Mouse (Mus musculus): ENCODE measurements around the gene Dst. TPM values are rescaled to one million over a fixed set of nuclear protein-coding genes. Genes with fewer than 3 reads are reported as not detected.
A peak's percentile ranks its signal among the peaks of the same experiment; 100 is the strongest.

The Dst gene
- polyA plus RNA-seq, 1 experiment, result 44.7 TPM

- no peak for DNase-seq (ENCODE audit: low read depth)
Measured at GRCm38 (mm10) chr1:34100385-34100784, 192.4 kb downstream of the Dst start.

GRCm38 (mm10) chr1:34102604-34103003 lies 194.6 kb downstream of the Dst start:
- no peak for DNase-seq (ENCODE audit: low read depth)

- DNase-seq (ENCODE audit: low read depth), result no peak
Measured at GRCm38 (mm10) chr1:34103176-34103575, 195.2 kb downstream of the Dst start.

GRCm38 (mm10) chr1:34103713-34104172 lies 195.7 kb downstream of the Dst start:
- peak; percentile 64 for DNase-seq (ENCODE audit: low read depth)

GRCm38 (mm10) chr1:34104846-34105245 lies 196.8 kb downstream of the Dst start:
- no peak for DNase-seq (ENCODE audit: low read depth)

- no peak for DNase-seq (ENCODE audit: low read depth)
Measured at GRCm38 (mm10) chr1:34106606-34107005, 198.6 kb downstream of the Dst start.

GRCm38 (mm10) chr1:34107076-34107475 lies 199.1 kb downstream of the Dst start:
- no peak for DNase-seq (ENCODE audit: low read depth)

GRCm38 (mm10) chr1:34109599-34110210 lies 201.7 kb downstream of the Dst start:
- no peak for DNase-seq (ENCODE audit: low read depth)

- DNase-seq (ENCODE audit: low read depth), result no peak
Measured at GRCm38 (mm10) chr1:34110862-34111261, 202.8 kb downstream of the Dst start.

- DNase-seq (ENCODE audit: low read depth), result no peak
Measured at GRCm38 (mm10) chr1:34111954-34112353, 203.9 kb downstream of the Dst start.

- DNase-seq (ENCODE audit: low read depth), result no peak
Measured at GRCm38 (mm10) chr1:34116444-34116843, 208.4 kb downstream of the Dst start.

GRCm38 (mm10) chr1:34117056-34117455 lies 209.0 kb downstream of the Dst start:
- no peak for DNase-seq (ENCODE audit: low read depth)

- no peak for DNase-seq (ENCODE audit: low read depth)
Measured at GRCm38 (mm10) chr1:34117709-34118108, 209.7 kb downstream of the Dst start.

GRCm38 (mm10) chr1:34120066-34120465 lies 212.0 kb downstream of the Dst start:
- DNase-seq (ENCODE audit: low read depth), result no peak

- no peak for DNase-seq (ENCODE audit: low read depth)
Measured at GRCm38 (mm10) chr1:34120602-34121001, 212.6 kb downstream of the Dst start.

GRCm38 (mm10) chr1:34121157-34122015 lies 213.4 kb downstream of the Dst start:
- peak; percentile 57 for DNase-seq (ENCODE audit: low read depth)

- DNase-seq (ENCODE audit: low read depth), result no peak
Measured at GRCm38 (mm10) chr1:34122198-34122597, 214.2 kb downstream of the Dst start.

- no peak for DNase-seq (ENCODE audit: low read depth)
Measured at GRCm38 (mm10) chr1:34122905-34123304, 214.9 kb downstream of the Dst start.

GRCm38 (mm10) chr1:34123334-34123733 lies 215.3 kb downstream of the Dst start:
- DNase-seq (ENCODE audit: low read depth), result no peak

GRCm38 (mm10) chr1:34124376-34124775 lies 216.4 kb downstream of the Dst start:
- DNase-seq (ENCODE audit: low read depth), result no peak

- no peak for DNase-seq (ENCODE audit: low read depth)
Measured at GRCm38 (mm10) chr1:34125148-34125547, 217.1 kb downstream of the Dst start.

- no peak for DNase-seq (ENCODE audit: low read depth)
Measured at GRCm38 (mm10) chr1:34127714-34128474, 219.9 kb downstream of the Dst start.

Measured in gonadal fat pad, adult 2 months (tissue).